Mouse (Mus musculus) limb, embryonic 11.5 days (tissue): ENCODE results near the gene Crtc1. TPM values are rescaled to one million over a fixed set of nuclear protein-coding genes. Genes with fewer than 3 reads are reported as not detected.

ENCODE experiments used
- ATAC-seq: fragments of 200-750 bp; cut with Nextera tagmentation; 2 replicates; pipeline ENCODE4 v1.8.0; 2017; ENCODE audit warnings: low read depth; ENCODE audit not compliant: insufficient number of reproducible peaks, low FRiP score, low TSS enrichment
- DNase-seq: peaks from one replicate; pipeline ENCODE4 v3.0.0-alpha.2; 2015; ENCODE audit warnings: low spot score
- H3K27ac ChIP-seq: fragments of 300-500 bp; sonication (generic); replicated peaks from 2 replicates; pipeline ENCODE4 v1.5.1; 2014; ENCODE audit warnings: low read depth, mild to moderate bottlenecking, low read length
- H3K27me3 ChIP-seq: fragments of 300-500 bp; sonication (generic); 2 replicates; pipeline ENCODE4 v1.6.1; 2014; ENCODE audit warnings: mild to moderate bottlenecking, low read length, mixed read lengths; ENCODE audit not compliant: control insufficient read depth, insufficient read depth
- H3K36me3 ChIP-seq: fragments of 300-500 bp; sonication (generic); 2 replicates; pipeline ENCODE4 v1.6.1; 2014; ENCODE audit warnings: mild to moderate bottlenecking, low read length, moderate library complexity, mixed read lengths; ENCODE audit not compliant: control insufficient read depth, insufficient read depth
- H3K4me1 ChIP-seq: fragments of 300-500 bp; sonication (generic); 2 replicates; pipeline ENCODE4 v1.6.1; 2014; ENCODE audit warnings: low read length, mixed read lengths; ENCODE audit not compliant: control insufficient read depth, insufficient read depth
- H3K4me2 ChIP-seq: fragments of 300-500 bp; sonication (generic); 2 replicates; pipeline ENCODE4 v1.6.1; 2014; ENCODE audit warnings: low read depth, mild to moderate bottlenecking, moderate library complexity; ENCODE audit not compliant: severe bottlenecking
- H3K4me3 ChIP-seq: fragments of 300-500 bp; sonication (generic); 2 replicates; pipeline ENCODE4 v1.5.1; 2014; ENCODE audit warnings: low read depth, low read length
- H3K9ac ChIP-seq: fragments of 300-500 bp; sonication (generic); 2 replicates; pipeline ENCODE4 v1.6.1; 2014; ENCODE audit warnings: mild to moderate bottlenecking, low read length
- H3K9me3 ChIP-seq: fragments of 300-500 bp; sonication (generic); 2 replicates; pipeline ENCODE4 v1.6.1; 2016; ENCODE audit warnings: low read length; ENCODE audit not compliant: control insufficient read depth
- WGBS: fragments of 180-500 bp; shearing (Covaris S2); extraction: QIAGEN DNeasy Blood & Tissue Kit; methylation state at CpG from one replicate; pipeline ENCODE4 v1.1.7; 2014; 5-methylcytosine and 5-hydroxymethylcytosine counted together
- polyA plus RNA-seq: library from polyadenylated mRNA; unstranded; fragments of >200 nt; fragmentation: Nextera tagmentation; extraction: Ambion mirVana; gene quantifications from 2 replicates; pipeline ENCODE4 v1.2.1, GENCODE M21; 2014

Gene Crtc1
- polyA plus RNA-seq, 1 experiment from 2014 or later = 16.6 TPM

GRCm38 (mm10) chr8:70422722-70423121 lies 16.7 kb downstream of the Crtc1 start:
- H3K4me3 ChIP-seq = no peak overlapping the region
- DNase-seq = no peak
- no peak overlapping the region for H3K27ac ChIP-seq
- no peak overlapping the region for H3K4me2 ChIP-seq
- ATAC-seq = no peak
- peaks cover 4% of the 10 kb centered on the region; the same call in 1 of the 2 replicates for H3K4me1 ChIP-seq
- no peaks in the 10 kb centered on the region for H3K27me3 ChIP-seq
- H3K9me3 ChIP-seq = no peaks in the 10 kb centered on the region
- 95% methylated on average over 2 of the region's 2 CpGs for WGBS
- no peaks in the 10 kb centered on the region for H3K36me3 ChIP-seq
- no peak overlapping the region for H3K9ac ChIP-seq

- Histone ChIP-seq H3K27me3 (no peaks in the 10 kb centered on the region), H3K27ac (no peak overlapping the region), H3K4me2 (no peak overlapping the region), H3K9me3 (no peaks in the 10 kb centered on the region), H3K4me1 (peaks cover 10% of the 10 kb centered on the region; the same call in 1 of the 2 replicates), H3K9ac (no peak overlapping the region), H3K36me3 (no peaks in the 10 kb centered on the region), H3K4me3 (no peak overlapping the region)
- ATAC-seq = no peak
- WGBS = 76% methylated on average over 18 of the region's 18 CpGs
- no peak for DNase-seq
Observed at GRCm38 (mm10) chr8:70421349-70422104, 17.9 kb downstream of the Crtc1 start.

GRCm38 (mm10) chr8:70419879-70420643 lies 19.3 kb downstream of the Crtc1 start:
- DNase-seq (no peak), ATAC-seq (no peak)
- 83% methylated on average over 11 of the region's 11 CpGs for whole genome bisulfite sequencing
- Histone ChIP-seq H3K9me3 (no peaks in the 10 kb centered on the region), H3K27me3 (no peaks in the 10 kb centered on the region), H3K27ac (no peak overlapping the region), H3K4me1 (peaks cover 20% of the 10 kb centered on the region), H3K4me2 (no peak overlapping the region), H3K4me3 (no peak overlapping the region), H3K36me3 (no peaks in the 10 kb centered on the region), H3K9ac (no peak overlapping the region)

- ATAC-seq (no peak), DNase-seq (peak; percentile 29)
- Histone ChIP-seq H3K4me1 (peaks cover 20% of the 10 kb centered on the region), H3K4me2 (no peak overlapping the region), H3K27me3 (no peaks in the 10 kb centered on the region), H3K36me3 (no peaks in the 10 kb centered on the region), H3K9ac (no peak overlapping the region), H3K9me3 (no peaks in the 10 kb centered on the region), H3K4me3 (no peak overlapping the region), H3K27ac (no peak overlapping the region)
- 45% methylated on average over 14 of the region's 14 CpGs for WGBS
Observed at GRCm38 (mm10) chr8:70418954-70419353, 20.4 kb downstream of the Crtc1 start.

- H3K4me3 ChIP-seq = no peak overlapping the region
- no peak for ATAC-seq
- H3K9ac ChIP-seq = no peak overlapping the region
- no peak overlapping the region for H3K4me2 ChIP-seq
- peak; percentile 33 for DNase-seq
- H3K9me3 ChIP-seq = no peaks in the 10 kb centered on the region
- H3K36me3 ChIP-seq = no peaks in the 10 kb centered on the region
- H3K27ac ChIP-seq = 0 out of 2 replicates have a peak overlapping the region, but pooled peaks have one; percentile 22
- no peaks in the 10 kb centered on the region for H3K27me3 ChIP-seq
- 56% methylated on average over 10 of the region's 10 CpGs for WGBS
- peaks cover 20% of the 10 kb centered on the region for H3K4me1 ChIP-seq
Observed at GRCm38 (mm10) chr8:70417914-70418313, 21.5 kb downstream of the Crtc1 start.

- Histone ChIP-seq H3K4me2 (no peak overlapping the region), H3K4me3 (no peak overlapping the region), H3K9ac (no peak overlapping the region; the same call in 1 of the 2 replicates), H3K9me3 (no peaks in the 10 kb centered on the region), H3K27ac (no peak overlapping the region), H3K36me3 (no peaks in the 10 kb centered on the region), H3K27me3 (no peaks in the 10 kb centered on the region), H3K4me1 (peaks cover 20% of the 10 kb centered on the region)
- 56% methylated on average over 6 of the region's 6 CpGs for WGBS
- no peak for ATAC-seq
- no peak for DNase-seq
Observed at GRCm38 (mm10) chr8:70416941-70417340, 22.4 kb downstream of the Crtc1 start.

GRCm38 (mm10) chr8:70415540-70416451 lies 23.6 kb downstream of the Crtc1 start:
- Histone ChIP-seq H3K27ac (no peak overlapping the region), H3K27me3 (no peaks in the 10 kb centered on the region), H3K9me3 (no peaks in the 10 kb centered on the region), H3K36me3 (no peaks in the 10 kb centered on the region), H3K4me2 (no peak overlapping the region), H3K4me1 (peaks cover 20% of the 10 kb centered on the region), H3K4me3 (no peak overlapping the region), H3K9ac (peak overlapping the region; percentile 27; the same call in 1 of the 2 replicates)
- WGBS = 70% methylated on average over 8 of the region's 8 CpGs
- ATAC-seq = peak; percentile 24
- peak; percentile 60 for DNase-seq
